Comparison of ENCODE assay signal across 9 mouse cellular contexts in genomic region chr2:3727225-3727930, GRCm38 (mm10).
DNase-seq lines count a peak whose midpoint lies in the region; ATAC-seq and TF ChIP-seq lines count a peak whose summit lies in the region.
"Had no signal": no experiment of that assay in that cellular context is flagged by ENCODE, and none has a peak within 500 bp of the region (broad histone marks: within the 10 kb centered on the region; RNA-seq: fewer than 3 reads in every experiment).

No protein-coding gene starts in this region.

- 55% methylated on average over 5 of the region's 5 CpGs for WGBS in heart, embryonic 15.5 days
- WGBS in thymus, adult 2 months, result 15% methylated on average over 5 of the region's 5 CpGs
- 23% methylated on average over 5 of the region's 5 CpGs for WGBS in liver, embryonic 15.5 days (ENCODE audit: insufficient replicate concordance)
- WGBS in hindbrain, embryonic 14.5 days, result 86% methylated on average over 5 of the region's 5 CpGs

- no peak overlapping the region for H3K9ac ChIP-seq in heart, embryonic 15.5 days
- no peak overlapping the region for H3K9ac ChIP-seq in liver, embryonic 15.5 days
- no peak overlapping the region for H3K9ac ChIP-seq in hindbrain, embryonic 14.5 days
- H3K9ac ChIP-seq: embryonic facial prominence, embryonic 12.5 days had no signal

- H3K9me3 ChIP-seq in heart, embryonic 15.5 days (replicated peaks), result no peaks in the 10 kb centered on the region
- no peaks in the 10 kb centered on the region for H3K9me3 ChIP-seq in liver, embryonic 15.5 days (replicated peaks)
- no peaks in the 10 kb centered on the region for H3K9me3 ChIP-seq in hindbrain, embryonic 14.5 days (ENCODE audit: control insufficient read depth, low read length)
- H3K9me3 ChIP-seq: embryonic facial prominence, embryonic 12.5 days had no signal

- DNase-seq in heart, adult 8-10 months (ENCODE audit: low spot score), result no peak
- DNase-seq in thymus, adult 2 months, result no peak
- DNase-seq in thymus, postnatal 36 days, result no peak
- DNase-seq in gastrocnemius, postnatal 4 days (ENCODE audit: low spot score in 2 of 2), result no peak
- DNase-seq in testis, postnatal 14 days (ENCODE audit: low spot score), result no peak
- no peak for DNase-seq in hindbrain, embryonic 14.5 days (ENCODE audit: low spot score)

- TF ChIP-seq POLR2A in thymus, adult 2 months (IDR thresholded peaks at IDR 0.05; ENCODE audit: control insufficient read depth, extremely low read depth, insufficient read depth, low read length, poor library complexity), result no peak

- no peaks in the 10 kb centered on the region for H3K27me3 ChIP-seq in heart, embryonic 15.5 days
- no peaks in the 10 kb centered on the region for H3K27me3 ChIP-seq in thymus, adult 2 months (ENCODE audit: control insufficient read depth, insufficient read depth, low read length)
- H3K27me3 ChIP-seq in liver, embryonic 15.5 days, result no peaks in the 10 kb centered on the region
- no peaks in the 10 kb centered on the region for H3K27me3 ChIP-seq in hindbrain, embryonic 14.5 days (ENCODE audit: control insufficient read depth, insufficient read depth, low read length)
- H3K27me3 ChIP-seq: embryonic facial prominence, embryonic 12.5 days had no signal

- H3K36me3 ChIP-seq in heart, embryonic 15.5 days, result no peaks in the 10 kb centered on the region
- H3K36me3 ChIP-seq in thymus, adult 2 months (ENCODE audit: control insufficient read depth, insufficient read depth, low read length), result no peaks in the 10 kb centered on the region
- H3K36me3 ChIP-seq in liver, embryonic 15.5 days (replicated peaks), result no peaks in the 10 kb centered on the region
- no peaks in the 10 kb centered on the region for H3K36me3 ChIP-seq in hindbrain, embryonic 14.5 days (replicated peaks; ENCODE audit: control insufficient read depth, insufficient read depth)
- H3K36me3 ChIP-seq: embryonic facial prominence, embryonic 12.5 days had no signal

- peak overlapping the region; percentile 29 for H3K27ac ChIP-seq in heart, embryonic 15.5 days
- H3K27ac ChIP-seq in thymus, adult 2 months (ENCODE audit: control insufficient read depth, insufficient read depth, low read length), result peak overlapping the region; percentile 74
- 0 out of 2 replicates have a peak overlapping the region, but pooled peaks have one; percentile 33 for H3K27ac ChIP-seq in liver, embryonic 15.5 days (replicated peaks)
- H3K27ac ChIP-seq in hindbrain, embryonic 14.5 days, result no peak overlapping the region

- TF ChIP-seq CTCF in thymus, adult 2 months (IDR thresholded peaks at IDR 0.05; ENCODE audit: borderline replicate concordance, control insufficient read depth, extremely low read depth, insufficient read depth, low read length, poor library complexity), result no peak

- ATAC-seq in heart, embryonic 15.5 days (replicated peaks; ENCODE audit: insufficient number of reproducible peaks, insufficient read depth, low FRiP score, low read depth), result no peak
- ATAC-seq in liver, embryonic 15.5 days (ENCODE audit: insufficient read depth), result peak; percentile 38; the same call in 1 of the 2 replicates
- no peak for ATAC-seq in hindbrain, embryonic 14.5 days (ENCODE audit: low FRiP score)

- peaks cover 47% of the 10 kb centered on the region for H3K4me1 ChIP-seq in heart, embryonic 15.5 days (replicated peaks)
- H3K4me1 ChIP-seq in thymus, adult 2 months (replicated peaks; ENCODE audit: control insufficient read depth, insufficient read depth, low read length), result peaks cover 54% of the 10 kb centered on the region
- H3K4me1 ChIP-seq in liver, embryonic 15.5 days (replicated peaks), result peaks cover 43% of the 10 kb centered on the region
- peaks cover 7% of the 10 kb centered on the region for H3K4me1 ChIP-seq in hindbrain, embryonic 14.5 days (replicated peaks; ENCODE audit: control insufficient read depth, insufficient read depth, low read length)

- H3K4me2 ChIP-seq in heart, embryonic 15.5 days, result no peak overlapping the region
- H3K4me2 ChIP-seq in liver, embryonic 15.5 days, result no peak overlapping the region
- no peak overlapping the region for H3K4me2 ChIP-seq in hindbrain, embryonic 14.5 days (replicated peaks)

- no peak overlapping the region for H3K4me3 ChIP-seq in heart, embryonic 15.5 days
- no peak overlapping the region for H3K4me3 ChIP-seq in thymus, adult 2 months (ENCODE audit: control insufficient read depth, insufficient read depth, low read length)
- H3K4me3 ChIP-seq in liver, embryonic 15.5 days (replicated peaks), result no peak overlapping the region
- no peak overlapping the region for H3K4me3 ChIP-seq in hindbrain, embryonic 14.5 days (replicated peaks; ENCODE audit: low read length)
- H3K4me3 ChIP-seq: embryonic facial prominence, embryonic 12.5 days had no signal
